Mouse (Mus musculus) thymus, adult 2 months (tissue): ENCODE results near the gene Stt3a.

ENCODE experiments used
- CTCF ChIP-seq: fragments of 200-500 bp; IDR thresholded peaks from 2 replicates; pipeline ENCODE4 v1.5.1; 2012; ENCODE audit warnings: mild to moderate bottlenecking, control low read depth, low read length, moderate library complexity, borderline replicate concordance; ENCODE audit not compliant: control insufficient read depth, poor library complexity, insufficient read depth; ENCODE audit errors: extremely low read depth
- POLR2A ChIP-seq: fragments of 200-500 bp; IDR thresholded peaks from 2 replicates; pipeline ENCODE4 v1.6.1; 2012; ENCODE audit warnings: mild to moderate bottlenecking, low read length, control low read depth, moderate library complexity; ENCODE audit not compliant: control insufficient read depth, poor library complexity, insufficient read depth; ENCODE audit errors: extremely low read depth

GRCm38 (mm10) chr9:36794487-36794886, 27.0 kb upstream of the Stt3a start:
- TF ChIP-seq CTCF (no peak), POLR2A (no peak)
